Mouse (Mus musculus): ENCODE measurements at regions not wholly inside any gene's neighbourhood (a gene's known extent, or its start where the extent isn't known, plus 50 kb on each side); places are given as distances from the start of the nearest gene placed in this dataset.

DNA sequence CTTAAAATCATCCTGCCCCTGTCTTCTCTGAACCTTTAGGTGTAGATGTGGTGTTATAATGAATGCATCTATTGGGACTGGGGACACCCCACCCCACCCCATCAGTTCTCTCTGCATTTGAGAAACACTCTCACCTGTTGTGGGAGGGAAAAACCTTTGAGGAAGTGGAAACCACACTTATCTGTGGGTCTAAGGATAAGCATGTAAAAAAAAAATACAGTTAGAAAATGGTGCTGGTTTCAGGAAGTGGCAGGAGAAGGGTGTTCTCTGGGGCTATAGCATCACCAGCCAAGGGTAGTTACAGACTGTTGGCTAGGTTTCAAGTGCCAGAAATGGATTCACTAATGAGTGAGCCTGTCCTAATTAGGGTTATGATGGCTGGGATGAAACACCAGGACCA is 91.1 kb upstream of the Rbm19 start:
- no peak for TF ChIP-seq CTCF (IDR thresholded peaks at IDR 0.05; ENCODE audit: low read depth)
- TF ChIP-seq EP300 (IDR thresholded peaks at IDR 0.05; ENCODE audit: low read depth) = no peak
- Histone ChIP-seq H3K4me3 (ENCODE audit: low read depth, low read length) (no peak overlapping the region), H3K36me3 (replicated peaks; ENCODE audit: control insufficient read depth, insufficient read depth, low read length) (no peaks in the 10 kb centered on the region), H3K27me3 (ENCODE audit: control insufficient read depth, insufficient read depth, low read length) (0 out of 2 replicates have a peak, but pooled peaks cover 6% of the 10 kb centered on the region), H3K9ac (replicated peaks; ENCODE audit: low read depth, low read length) (no peak overlapping the region), H3K4me2 (ENCODE audit: low read depth, low read length) (no peak overlapping the region), H3K9me3 (replicated peaks; ENCODE audit: control insufficient read depth, low read length) (no peaks in the 10 kb centered on the region), H3K27ac (ENCODE audit: low read depth) (no peak overlapping the region), H3K4me1 (ENCODE audit: control insufficient read depth, insufficient read depth) (peaks cover 8% of the 10 kb centered on the region; the same call in 1 of the 2 replicates)
- DNase-seq (ENCODE audit: low spot score) = no peak
- no peak for ATAC-seq (ENCODE audit: insufficient read depth, low read depth)

DNA sequence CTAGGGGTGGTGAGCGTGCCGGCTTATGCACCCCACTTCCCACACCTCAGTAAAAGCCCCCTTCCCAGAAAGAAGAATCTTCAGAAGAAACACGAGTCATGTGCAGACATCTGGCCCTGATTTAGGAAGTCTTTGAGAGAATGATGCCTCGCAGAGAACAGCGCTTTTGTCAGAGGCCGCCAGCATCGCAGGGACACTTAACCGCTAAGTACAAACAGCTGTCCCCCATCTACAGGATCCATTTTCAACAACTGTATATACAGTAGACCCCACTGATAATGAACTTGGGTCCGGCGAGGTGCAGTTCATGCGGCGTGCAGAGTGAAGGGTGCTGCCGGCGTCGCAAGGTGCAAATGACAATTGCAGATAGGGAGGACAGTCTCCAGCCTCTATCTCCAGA is 85.4 kb upstream of the Rbm19 start:
- H3K9me3 ChIP-seq (replicated peaks; ENCODE audit: control insufficient read depth, low read length) = no peaks in the 10 kb centered on the region
- WGBS = 66% methylated on average over 15 of the region's 15 CpGs
- TF ChIP-seq EP300 (IDR thresholded peaks at IDR 0.05; ENCODE audit: low read depth) = no peak
- no peak for TF ChIP-seq CTCF (IDR thresholded peaks at IDR 0.05; ENCODE audit: low read depth)
- no peak overlapping the region for H3K4me2 ChIP-seq (ENCODE audit: low read depth, low read length)
- ATAC-seq (ENCODE audit: insufficient read depth, low read depth) = no peak
- H3K4me3 ChIP-seq (ENCODE audit: low read depth, low read length) = no peak overlapping the region
- no peak overlapping the region for H3K9ac ChIP-seq (replicated peaks; ENCODE audit: low read depth, low read length)
- H3K4me1 ChIP-seq (ENCODE audit: control insufficient read depth, insufficient read depth) = no peaks in the 10 kb centered on the region
- H3K27me3 ChIP-seq (ENCODE audit: control insufficient read depth, insufficient read depth, low read length) = 0 out of 2 replicates have a peak, but pooled peaks cover 10% of the 10 kb centered on the region
- no peaks in the 10 kb centered on the region for H3K36me3 ChIP-seq (replicated peaks; ENCODE audit: control insufficient read depth, insufficient read depth, low read length)
- no peak overlapping the region for H3K27ac ChIP-seq (ENCODE audit: low read depth)
- no peak for DNase-seq (ENCODE audit: low spot score)

DNA sequence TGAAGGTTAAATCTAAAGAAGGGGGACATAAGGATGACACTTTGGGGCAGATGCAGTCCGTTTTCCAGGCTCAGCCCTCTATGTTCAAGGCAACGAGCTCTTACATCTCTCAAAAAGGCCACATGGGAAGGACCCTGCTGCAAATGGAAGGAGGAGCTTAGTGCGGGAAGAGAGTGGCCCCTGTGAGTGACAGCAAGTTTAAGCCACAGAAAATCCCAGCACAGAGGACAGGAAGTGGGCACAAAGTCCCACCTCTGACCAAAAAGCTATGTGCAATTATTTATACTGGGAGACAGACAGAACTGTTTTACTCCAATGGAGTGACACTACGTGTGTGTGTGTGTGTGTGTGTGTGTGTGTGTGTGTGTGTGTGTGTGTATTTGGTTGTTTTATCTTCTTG is 84.7 kb upstream of the Rbm19 start:
- Histone ChIP-seq H3K36me3 (replicated peaks; ENCODE audit: control insufficient read depth, insufficient read depth, low read length) (no peaks in the 10 kb centered on the region), H3K27me3 (ENCODE audit: control insufficient read depth, insufficient read depth, low read length) (peaks cover 10% of the 10 kb centered on the region; the same call in 1 of the 2 replicates), H3K9ac (replicated peaks; ENCODE audit: low read depth, low read length) (no peak overlapping the region), H3K27ac (ENCODE audit: low read depth) (no peak overlapping the region), H3K9me3 (replicated peaks; ENCODE audit: control insufficient read depth, low read length) (no peaks in the 10 kb centered on the region), H3K4me1 (ENCODE audit: control insufficient read depth, insufficient read depth) (no peaks in the 10 kb centered on the region), H3K4me3 (ENCODE audit: low read depth, low read length) (no peak overlapping the region), H3K4me2 (ENCODE audit: low read depth, low read length) (no peak overlapping the region)
- TF ChIP-seq CTCF (IDR thresholded peaks at IDR 0.05; ENCODE audit: low read depth) (no peak), EP300 (IDR thresholded peaks at IDR 0.05; ENCODE audit: low read depth) (no peak)
- ATAC-seq (ENCODE audit: insufficient read depth, low read depth) (no peak), DNase-seq (ENCODE audit: low spot score) (no peak)
- 60% methylated on average over 4 of the region's 4 CpGs for WGBS

DNA sequence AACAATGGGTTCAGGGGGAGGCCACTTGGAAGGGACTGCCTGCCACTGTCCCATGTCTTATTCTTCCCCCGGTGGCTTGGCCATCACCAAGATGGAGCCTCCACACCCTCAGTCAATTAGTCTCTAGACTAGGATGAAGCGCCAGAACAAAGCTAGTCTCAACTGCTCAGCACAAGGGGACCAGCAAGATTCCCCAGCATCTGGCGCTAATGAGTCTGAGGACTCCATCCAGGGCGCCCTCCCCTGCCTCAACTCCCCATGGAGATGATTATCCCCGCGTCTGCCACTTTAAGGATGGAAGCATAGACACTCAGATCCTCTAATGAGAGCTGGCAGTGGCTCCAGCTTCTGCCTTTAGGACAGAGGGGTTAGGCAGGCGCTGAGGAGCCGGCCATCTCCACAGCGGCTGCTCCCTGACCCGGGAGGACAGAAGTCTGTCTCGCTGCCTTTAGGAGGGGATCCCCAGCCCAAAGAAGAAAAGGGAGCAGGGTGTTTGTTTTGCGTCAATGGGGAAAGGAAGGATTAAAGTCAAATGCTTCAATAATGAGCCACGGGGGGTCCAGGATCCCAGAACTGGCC is 81.7 kb upstream of the Rbm19 start:
- H3K4me3 ChIP-seq (ENCODE audit: low read depth, low read length) = no peak overlapping the region
- ATAC-seq (ENCODE audit: insufficient read depth, low read depth) (no peak), DNase-seq (ENCODE audit: low spot score) (no peak)
- TF ChIP-seq EP300 (IDR thresholded peaks at IDR 0.05; ENCODE audit: low read depth) (no peak), CTCF (IDR thresholded peaks at IDR 0.05; ENCODE audit: low read depth) (no peak)
- H3K27ac ChIP-seq (ENCODE audit: low read depth) = no peak overlapping the region
- H3K27me3 ChIP-seq (ENCODE audit: control insufficient read depth, insufficient read depth, low read length) = peaks cover 8% of the 10 kb centered on the region; the same call in 1 of the 2 replicates
- H3K4me1 ChIP-seq (ENCODE audit: control insufficient read depth, insufficient read depth) = no peaks in the 10 kb centered on the region
- H3K9me3 ChIP-seq (replicated peaks; ENCODE audit: control insufficient read depth, low read length) = no peaks in the 10 kb centered on the region
- H3K36me3 ChIP-seq (replicated peaks; ENCODE audit: control insufficient read depth, insufficient read depth, low read length) = no peaks in the 10 kb centered on the region
- no peak overlapping the region for H3K4me2 ChIP-seq (ENCODE audit: low read depth, low read length)
- no peak overlapping the region for H3K9ac ChIP-seq (replicated peaks; ENCODE audit: low read depth, low read length)
- WGBS = 22% methylated on average over 13 of the region's 13 CpGs

- no peak for TF ChIP-seq EP300 (IDR thresholded peaks at IDR 0.05; ENCODE audit: low read depth)
- no peak for TF ChIP-seq CTCF (IDR thresholded peaks at IDR 0.05; ENCODE audit: low read depth)
- Histone ChIP-seq H3K4me2 (ENCODE audit: low read depth, low read length) (no peak overlapping the region), H3K9ac (replicated peaks; ENCODE audit: low read depth, low read length) (no peak overlapping the region)
Measured at GRCm38 (mm10) chr5:120035251-120035650, 81.0 kb upstream of the Rbm19 start.

DNA sequence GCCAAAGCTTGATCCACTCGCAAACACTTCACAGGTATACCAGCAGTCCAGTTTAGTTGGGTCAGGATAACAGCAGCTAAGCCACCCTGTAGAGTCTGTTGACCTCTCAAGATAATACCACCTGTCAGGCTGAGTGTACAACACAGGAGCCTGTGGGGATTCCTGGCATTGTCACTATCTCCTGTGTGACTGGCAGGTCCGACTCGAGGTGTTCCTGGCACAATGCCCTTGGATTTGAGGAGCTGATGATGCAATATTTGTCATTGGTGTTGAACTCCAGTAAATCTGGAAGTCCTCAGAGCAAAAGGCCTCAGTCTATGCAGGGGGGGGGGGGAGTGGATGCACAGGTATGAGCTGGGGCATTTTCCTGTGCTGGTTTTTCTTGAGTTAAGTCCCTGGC is 78.5 kb upstream of the Rbm19 start:
- no peak overlapping the region for H3K4me3 ChIP-seq (ENCODE audit: low read depth, low read length)
- TF ChIP-seq CTCF (IDR thresholded peaks at IDR 0.05; ENCODE audit: low read depth) (no peak), EP300 (IDR thresholded peaks at IDR 0.05; ENCODE audit: low read depth) (no peak)
- ATAC-seq (ENCODE audit: insufficient read depth, low read depth) = no peak
- no peak overlapping the region for H3K9ac ChIP-seq (replicated peaks; ENCODE audit: low read depth, low read length)
- no peak overlapping the region for H3K4me2 ChIP-seq (ENCODE audit: low read depth, low read length)
- H3K27me3 ChIP-seq (ENCODE audit: control insufficient read depth, insufficient read depth, low read length) = peaks cover 8% of the 10 kb centered on the region; the same call in 1 of the 2 replicates
- no peaks in the 10 kb centered on the region for H3K4me1 ChIP-seq (ENCODE audit: control insufficient read depth, insufficient read depth)
- 48% methylated on average over 3 of the region's 3 CpGs for WGBS
- DNase-seq (ENCODE audit: low spot score) = no peak
- no peaks in the 10 kb centered on the region for H3K36me3 ChIP-seq (replicated peaks; ENCODE audit: control insufficient read depth, insufficient read depth, low read length)
- H3K27ac ChIP-seq (ENCODE audit: low read depth) = no peak overlapping the region
- 0 out of 2 replicates have a peak, but pooled peaks cover 9% of the 10 kb centered on the region for H3K9me3 ChIP-seq (replicated peaks; ENCODE audit: control insufficient read depth, low read length)

More at GRCm38 (mm10) chr5:120035251-120035650, 81.0 kb upstream of the Rbm19 start:
- DNase-seq (ENCODE audit: low spot score) (no peak), ATAC-seq (ENCODE audit: insufficient read depth, low read depth) (no peak)
- 80% methylated on average over 3 of the region's 3 CpGs for WGBS
- H3K9me3 ChIP-seq (replicated peaks; ENCODE audit: control insufficient read depth, low read length) = 0 out of 2 replicates have a peak, but pooled peaks cover under 1% of the 10 kb centered on the region
- H3K4me1 ChIP-seq (ENCODE audit: control insufficient read depth, insufficient read depth) = no peaks in the 10 kb centered on the region
- no peak overlapping the region for H3K4me3 ChIP-seq (ENCODE audit: low read depth, low read length)
- H3K27me3 ChIP-seq (ENCODE audit: control insufficient read depth, insufficient read depth, low read length) = peaks cover 8% of the 10 kb centered on the region; the same call in 1 of the 2 replicates
- no peak overlapping the region for H3K27ac ChIP-seq (ENCODE audit: low read depth)
- no peaks in the 10 kb centered on the region for H3K36me3 ChIP-seq (replicated peaks; ENCODE audit: control insufficient read depth, insufficient read depth, low read length)

Data from heart, postnatal 0 days (tissue).